Mouse (Mus musculus) midbrain, embryonic 11.5 days (tissue): ENCODE results near the gene Fcrl6. TPM values are rescaled to one million over a fixed set of nuclear protein-coding genes. Genes with fewer than 3 reads are reported as not detected.

ENCODE experiments used
- polyA plus RNA-seq: library from polyadenylated mRNA; unstranded; fragments of >200 nt; fragmentation: Nextera tagmentation; extraction: Ambion mirVana; gene quantifications from 2 replicates; pipeline ENCODE4 v1.2.1, GENCODE M21; 2014

Fcrl6 gene
- polyA plus RNA-seq, 1 experiment from 2014 or later: 0.20 TPM

Other genes with a start within 250 kb of the Fcrl6 start
- gene Pigm, start 226.0 kb downstream of the Fcrl6 start, polyA plus RNA-seq: 11.0 and 12.2 TPM in 2 replicates
- 0.12 and 0.23 TPM in 2 replicates for gene Slamf9, start 127.2 kb downstream of the Fcrl6 start, polyA plus RNA-seq
- 48.8 and 49.7 TPM in 2 replicates for gene Igsf9, start 120.8 kb downstream of the Fcrl6 start, polyA plus RNA-seq
- 36.3 and 39.1 TPM in 2 replicates for gene Tagln2, start 102.5 kb downstream of the Fcrl6 start, polyA plus RNA-seq
- 1.0 and 1.1 TPM in 2 replicates for gene Cfap45, start 81.8 kb downstream of the Fcrl6 start, polyA plus RNA-seq
- 0.08 and 0.11 TPM in 2 replicates for gene Vsig8, start 46.6 kb downstream of the Fcrl6 start, polyA plus RNA-seq
- gene Slamf8, start 12.0 kb downstream of the Fcrl6 start, polyA plus RNA-seq: not detected in 2 replicates
- 6.5 and 7.4 TPM in 2 replicates for gene Dusp23, start 30.4 kb upstream of the Fcrl6 start, polyA plus RNA-seq
- gene Crp, start 95.5 kb upstream of the Fcrl6 start, polyA plus RNA-seq: not detected in 2 replicates